Mouse (Mus musculus) 3T3-L1 (cell line): ENCODE data around the gene Rplp0.
"Not testable (repeated sequence)": the region's sequence is repeated elsewhere in the genome, so short reads cannot be mapped to it uniquely, and the experiment has no call there.

ENCODE experiments used
- DNase-seq: peaks from one replicate; pipeline ENCODE4 v3.0.0-alpha.2; 2015; ENCODE audit warnings: low read depth, low spot score

The Rplp0 gene

GRCm38 (mm10) chr5:115559237-115560101, at the start of gene Rplp0:
TSS of gene Rplp0 (plus strand) at chr5:115559467.
- peak; percentile 99 for DNase-seq

- DNase-seq = no peak
These were observed 49.2 kb upstream of the Rplp0 start for GRCm38 (mm10) chr5:115509790-115510689.

GRCm38 (mm10) chr5:115512375-115512774, 46.9 kb upstream of the Rplp0 start:
- no peak for DNase-seq

- no peak for DNase-seq
These were observed 46.0 kb upstream of the Rplp0 start for GRCm38 (mm10) chr5:115513246-115513645.

GRCm38 (mm10) chr5:115513721-115514120, 45.5 kb upstream of the Rplp0 start:
- no peak for DNase-seq

GRCm38 (mm10) chr5:115514346-115514745, 44.9 kb upstream of the Rplp0 start:
- no peak for DNase-seq

GRCm38 (mm10) chr5:115514896-115515587, 44.2 kb upstream of the Rplp0 start:
- DNase-seq = peak; percentile 91

GRCm38 (mm10) chr5:115516081-115516907, 43.0 kb upstream of the Rplp0 start:
- DNase-seq = no peak

- no peak for DNase-seq
These were observed 42.4 kb upstream of the Rplp0 start for GRCm38 (mm10) chr5:115516908-115517307.

GRCm38 (mm10) chr5:115517501-115517900, 41.8 kb upstream of the Rplp0 start:
- DNase-seq = no peak

- not testable (repeated sequence) for DNase-seq
These were observed 41.1 kb upstream of the Rplp0 start for GRCm38 (mm10) chr5:115518214-115518613.

- no peak for DNase-seq
These were observed 38.9 kb upstream of the Rplp0 start for GRCm38 (mm10) chr5:115520325-115520869.

- peak; percentile 73 for DNase-seq
These were observed 37.5 kb upstream of the Rplp0 start for GRCm38 (mm10) chr5:115521553-115522461.

GRCm38 (mm10) chr5:115522531-115522930, 36.7 kb upstream of the Rplp0 start:
- DNase-seq = no peak

GRCm38 (mm10) chr5:115522981-115523499, 36.2 kb upstream of the Rplp0 start:
- DNase-seq = no peak

- no peak for DNase-seq
These were observed 35.3 kb upstream of the Rplp0 start for GRCm38 (mm10) chr5:115523971-115524370.

- DNase-seq = no peak
These were observed 34.8 kb upstream of the Rplp0 start for GRCm38 (mm10) chr5:115524471-115524870.

GRCm38 (mm10) chr5:115525416-115525815, 33.9 kb upstream of the Rplp0 start:
- DNase-seq = no peak

GRCm38 (mm10) chr5:115525943-115526342, 33.3 kb upstream of the Rplp0 start:
- DNase-seq = no peak
